Mouse (Mus musculus) neural tube, embryonic 11.5 days (tissue): ENCODE results near the gene Dlg2. TPM values are rescaled to one million over a fixed set of nuclear protein-coding genes. Genes with fewer than 3 reads are reported as not detected.

Experiments
- ATAC-seq: fragments of 200-750 bp; cut with Nextera tagmentation; 2 replicates; pipeline ENCODE4 v1.8.0; 2017; ENCODE audit warnings: moderate number of reproducible peaks, mild to moderate bottlenecking, moderate TSS enrichment, moderate library complexity; ENCODE audit not compliant: insufficient read depth, low FRiP score, low TSS enrichment
- DNase-seq: peaks from one replicate; pipeline ENCODE4 v3.0.0-alpha.2; 2015; ENCODE audit warnings: low spot score
- H3K27ac ChIP-seq: fragments of 300-500 bp; sonication (generic); 2 replicates; pipeline ENCODE4 v1.5.1; 2014; ENCODE audit warnings: low read depth, mild to moderate bottlenecking, low read length
- H3K27me3 ChIP-seq: fragments of 300-500 bp; sonication (generic); 2 replicates; pipeline ENCODE4 v1.6.1; 2014; ENCODE audit warnings: mild to moderate bottlenecking, low read length, mixed read lengths; ENCODE audit not compliant: control insufficient read depth, insufficient read depth
- H3K36me3 ChIP-seq: fragments of 300-500 bp; sonication (generic); 2 replicates; pipeline ENCODE4 v1.6.1; 2014; ENCODE audit warnings: mild to moderate bottlenecking, low read length, moderate library complexity, mixed read lengths; ENCODE audit not compliant: control insufficient read depth, insufficient read depth
- H3K4me1 ChIP-seq: fragments of 300-500 bp; sonication (generic); 2 replicates; pipeline ENCODE4 v1.6.1; 2014; ENCODE audit warnings: low read length, mixed read lengths; ENCODE audit not compliant: control insufficient read depth, insufficient read depth
- H3K4me2 ChIP-seq: fragments of 300-500 bp; sonication (generic); 2 replicates; pipeline ENCODE4 v1.6.1; 2014; ENCODE audit warnings: low read depth, mild to moderate bottlenecking, moderate library complexity
- H3K4me3 ChIP-seq: fragments of 300-500 bp; sonication (generic); 2 replicates; pipeline ENCODE4 v1.5.1; 2014; ENCODE audit warnings: low read depth, low read length
- H3K9ac ChIP-seq: fragments of 300-500 bp; sonication (generic); 2 replicates; pipeline ENCODE4 v1.6.1; 2014; ENCODE audit warnings: mild to moderate bottlenecking, low read length
- H3K9me3 ChIP-seq: fragments of 300-500 bp; sonication (generic); 2 replicates; pipeline ENCODE4 v1.6.1; 2016; ENCODE audit warnings: low read length; ENCODE audit not compliant: control insufficient read depth
- WGBS: fragments of 180-500 bp; shearing (Covaris S2); extraction: QIAGEN DNeasy Blood & Tissue Kit; methylation state at CpG from one replicate; pipeline ENCODE4 v1.1.7; 2014; 5-methylcytosine and 5-hydroxymethylcytosine counted together
- polyA plus RNA-seq: library from polyadenylated mRNA; unstranded; fragments of >200 nt; fragmentation: Nextera tagmentation; extraction: Ambion mirVana; gene quantifications from 2 replicates; pipeline ENCODE4 v1.2.1, GENCODE M21; 2014

The Dlg2 gene
- polyA plus RNA-seq, 1 experiment from 2014 or later = 5.1 TPM

- 83% methylated on average over 6 of the region's 6 CpGs for WGBS
- no peaks in the 10 kb centered on the region for H3K36me3 ChIP-seq
- H3K4me3 ChIP-seq = no peak overlapping the region
- no peaks in the 10 kb centered on the region for H3K4me1 ChIP-seq
- H3K9ac ChIP-seq = no peak overlapping the region
- no peak overlapping the region for H3K4me2 ChIP-seq
- no peak overlapping the region for H3K27ac ChIP-seq
- DNase-seq (no peak), ATAC-seq (no peak)
- no peaks in the 10 kb centered on the region for H3K9me3 ChIP-seq
- no peaks in the 10 kb centered on the region for H3K27me3 ChIP-seq
These were observed 1971.5 kb downstream of the Dlg2 start for GRCm38 (mm10) chr7:92447938-92448337.

- Histone ChIP-seq H3K27ac (no peak overlapping the region), H3K36me3 (no peaks in the 10 kb centered on the region), H3K4me2 (no peak overlapping the region), H3K4me1 (no peaks in the 10 kb centered on the region), H3K4me3 (no peak overlapping the region), H3K9me3 (no peaks in the 10 kb centered on the region), H3K27me3 (no peaks in the 10 kb centered on the region), H3K9ac (no peak overlapping the region)
- 88% methylated on average over 7 of the region's 7 CpGs for WGBS
- no peak for ATAC-seq
- no peak for DNase-seq
These were observed 1972.5 kb downstream of the Dlg2 start for GRCm38 (mm10) chr7:92448782-92449575.

- DNase-seq (no peak), ATAC-seq (no peak)
- Histone ChIP-seq H3K27me3 (no peaks in the 10 kb centered on the region), H3K36me3 (no peaks in the 10 kb centered on the region), H3K27ac (no peak overlapping the region), H3K4me3 (no peak overlapping the region), H3K4me2 (no peak overlapping the region), H3K9ac (no peak overlapping the region), H3K4me1 (no peaks in the 10 kb centered on the region), H3K9me3 (no peaks in the 10 kb centered on the region)
- WGBS = 66% methylated on average over 2 of the region's 2 CpGs
These were observed 1977.7 kb downstream of the Dlg2 start for GRCm38 (mm10) chr7:92454176-92454575.

GRCm38 (mm10) chr7:92455927-92456326, 1979.5 kb downstream of the Dlg2 start:
- Histone ChIP-seq H3K36me3 (no peaks in the 10 kb centered on the region), H3K9me3 (no peaks in the 10 kb centered on the region), H3K27me3 (no peaks in the 10 kb centered on the region), H3K4me1 (no peaks in the 10 kb centered on the region), H3K9ac (no peak overlapping the region), H3K4me2 (no peak overlapping the region), H3K4me3 (no peak overlapping the region), H3K27ac (no peak overlapping the region)
- no peak for ATAC-seq
- 72% methylated on average over 5 of the region's 5 CpGs for WGBS
- no peak for DNase-seq

GRCm38 (mm10) chr7:92457791-92458190, 1981.3 kb downstream of the Dlg2 start:
- H3K36me3 ChIP-seq = no peaks in the 10 kb centered on the region
- ATAC-seq = no peak
- H3K4me1 ChIP-seq = no peaks in the 10 kb centered on the region
- WGBS = 48% methylated on average over 4 of the region's 4 CpGs
- no peak overlapping the region for H3K4me2 ChIP-seq
- H3K27me3 ChIP-seq = no peaks in the 10 kb centered on the region
- no peaks in the 10 kb centered on the region for H3K9me3 ChIP-seq
- no peak overlapping the region for H3K9ac ChIP-seq
- no peak overlapping the region for H3K4me3 ChIP-seq
- DNase-seq = no peak
- H3K27ac ChIP-seq = no peak overlapping the region

GRCm38 (mm10) chr7:92458308-92458707, 1981.8 kb downstream of the Dlg2 start:
- no peak overlapping the region for H3K27ac ChIP-seq
- H3K36me3 ChIP-seq = no peaks in the 10 kb centered on the region
- 89% methylated on average over 4 of the region's 4 CpGs for WGBS
- no peak overlapping the region for H3K4me2 ChIP-seq
- no peak for ATAC-seq
- H3K4me3 ChIP-seq = no peak overlapping the region
- H3K27me3 ChIP-seq = no peaks in the 10 kb centered on the region
- H3K9me3 ChIP-seq = no peaks in the 10 kb centered on the region
- no peaks in the 10 kb centered on the region for H3K4me1 ChIP-seq
- H3K9ac ChIP-seq = no peak overlapping the region
- DNase-seq = no peak

GRCm38 (mm10) chr7:92460578-92460977, 1984.1 kb downstream of the Dlg2 start:
- Histone ChIP-seq H3K9me3 (no peaks in the 10 kb centered on the region), H3K4me1 (no peaks in the 10 kb centered on the region), H3K36me3 (no peaks in the 10 kb centered on the region), H3K27ac (no peak overlapping the region), H3K27me3 (no peaks in the 10 kb centered on the region), H3K4me3 (no peak overlapping the region), H3K9ac (no peak overlapping the region), H3K4me2 (no peak overlapping the region)
- ATAC-seq (no peak), DNase-seq (no peak)

- Histone ChIP-seq H3K4me3 (no peak overlapping the region), H3K4me2 (no peak overlapping the region), H3K9ac (no peak overlapping the region), H3K27me3 (no peaks in the 10 kb centered on the region), H3K27ac (no peak overlapping the region), H3K36me3 (no peaks in the 10 kb centered on the region), H3K9me3 (no peaks in the 10 kb centered on the region), H3K4me1 (no peaks in the 10 kb centered on the region)
- ATAC-seq = no peak
- WGBS = 79% methylated on average over 3 of the region's 3 CpGs
- DNase-seq = no peak
These were observed 1984.8 kb downstream of the Dlg2 start for GRCm38 (mm10) chr7:92461256-92461655.

GRCm38 (mm10) chr7:92463080-92463877, 1986.8 kb downstream of the Dlg2 start:
- ATAC-seq (no peak), DNase-seq (no peak)
- no peak overlapping the region for H3K4me2 ChIP-seq
- H3K4me1 ChIP-seq = no peaks in the 10 kb centered on the region
- H3K36me3 ChIP-seq = no peaks in the 10 kb centered on the region
- H3K27me3 ChIP-seq = no peaks in the 10 kb centered on the region
- no peaks in the 10 kb centered on the region for H3K9me3 ChIP-seq
- H3K9ac ChIP-seq = no peak overlapping the region
- no peak overlapping the region for H3K27ac ChIP-seq
- H3K4me3 ChIP-seq = no peak overlapping the region
- 72% methylated on average over 2 of the region's 2 CpGs for WGBS
